Mouse (Mus musculus) megakaryocyte, embryonic 14.5 days (primary cell): ENCODE results near the gene Wnt9a.

Source experiments
- FLI1 ChIP-seq: IDR thresholded peaks from 2 replicates; pipeline ENCODE4 v1.6.1; 2012; ENCODE audit warnings: low read length, inconsistent platforms, mixed read lengths
- GATA1 ChIP-seq: IDR thresholded peaks from 3 replicates; pipeline ENCODE4 v1.6.1; 2012; ENCODE audit warnings: mixed read lengths, low read length, inconsistent platforms, borderline replicate concordance

DNA sequence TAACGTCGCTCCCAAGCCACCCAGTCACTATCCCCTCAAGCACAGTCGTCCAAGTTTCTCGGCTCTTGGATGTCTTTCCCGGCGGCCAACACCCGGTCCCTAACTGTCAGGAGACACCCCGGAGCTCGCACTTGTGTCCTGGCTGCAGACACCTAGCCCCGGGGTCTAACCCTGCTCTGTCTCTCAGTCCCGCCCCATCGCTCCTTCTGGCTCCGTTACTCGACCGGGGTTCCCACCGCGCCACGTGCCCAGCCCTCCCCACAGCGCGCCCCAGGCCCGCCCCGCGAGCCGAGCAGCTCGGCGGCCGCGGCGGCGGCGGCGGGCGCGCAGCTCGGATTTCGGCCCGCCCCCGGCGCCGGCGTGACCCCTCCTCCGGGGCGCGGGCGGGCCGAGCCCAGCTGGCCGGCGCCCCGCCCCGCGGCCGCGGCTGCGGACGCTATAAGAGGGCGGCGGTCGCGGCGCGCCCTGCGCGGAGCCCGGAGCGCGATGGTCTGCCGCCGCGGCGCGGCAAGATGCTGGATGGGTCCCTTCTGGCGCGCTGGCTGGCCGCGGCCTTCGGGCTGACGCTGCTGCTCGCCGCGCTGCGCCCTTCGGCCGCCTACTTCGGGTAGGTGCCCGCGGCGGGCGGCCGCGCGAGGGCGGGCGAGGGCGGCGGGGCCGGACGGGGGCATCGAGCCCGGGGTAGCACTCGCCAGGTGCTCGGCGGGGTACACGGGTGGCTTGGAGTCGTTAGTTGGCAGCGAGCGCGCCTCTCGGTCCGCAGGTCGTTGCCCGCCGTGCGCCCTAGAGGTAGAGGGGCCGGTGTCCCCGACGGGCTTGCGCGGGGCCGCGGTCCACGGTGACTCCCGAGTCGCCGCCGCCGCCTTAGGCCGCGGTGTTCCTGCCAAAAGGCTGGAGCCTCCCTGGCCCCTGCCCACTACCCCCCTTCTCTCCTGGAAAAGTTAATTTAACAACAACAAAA, at the start of gene Wnt9a:
- no peak for TF ChIP-seq GATA1
- no peak for TF ChIP-seq FLI1
